Mouse (Mus musculus) small intestine, adult 2 months (tissue): ENCODE data around the gene Washc4. TPM values are rescaled to one million over a fixed set of nuclear protein-coding genes. Genes with fewer than 3 reads are reported as not detected.

Source experiments
- H3K27ac ChIP-seq: fragments of 200-500 bp; 2 replicates; pipeline ENCODE4 v1.5.1; 2012; ENCODE audit warnings: low read depth, low read length, control low read depth, inconsistent platforms; ENCODE audit not compliant: insufficient read depth
- H3K27me3 ChIP-seq: fragments of 200-500 bp; 2 replicates; pipeline ENCODE4 v1.6.1; 2012; ENCODE audit warnings: mild to moderate bottlenecking, moderate library complexity, low read length, inconsistent platforms; ENCODE audit not compliant: control insufficient read depth, insufficient read depth
- H3K36me3 ChIP-seq: fragments of 200-500 bp; 2 replicates; pipeline ENCODE4 v1.6.1; 2012; ENCODE audit warnings: mild to moderate bottlenecking, low read length, control low read depth, inconsistent platforms; ENCODE audit not compliant: control insufficient read depth, insufficient read depth
- H3K4me1 ChIP-seq: fragments of 200-500 bp; 2 replicates; pipeline ENCODE4 v1.6.1; 2012; ENCODE audit warnings: low read length, inconsistent platforms, mixed read lengths; ENCODE audit not compliant: control insufficient read depth, insufficient read depth, insufficient read length
- H3K4me3 ChIP-seq: fragments of 200-500 bp; 2 replicates; pipeline ENCODE4 v1.5.1; 2012; ENCODE audit warnings: low read depth, mild to moderate bottlenecking, control low read depth, inconsistent platforms, low read length, moderate library complexity
- CTCF ChIP-seq: fragments of 200-500 bp; IDR thresholded peaks from 2 replicates; pipeline ENCODE4 v1.5.1; 2012; ENCODE audit warnings: low read depth, mild to moderate bottlenecking, control low read depth, inconsistent platforms, low read length, moderate library complexity, mixed read lengths; ENCODE audit not compliant: insufficient replicate concordance, insufficient read length; ENCODE audit errors: extremely low read depth
- POLR2A ChIP-seq: fragments of 200-500 bp; IDR thresholded peaks from 2 replicates; pipeline ENCODE4 v1.6.1; 2012; ENCODE audit warnings: low read depth, mild to moderate bottlenecking, control low read depth, inconsistent platforms, low read length, moderate library complexity
- WGBS: fragments of 180-500 bp; shearing (Covaris S2); methylation state at CpG from one replicate; pipeline ENCODE4 v1.1.7; 2018; 5-methylcytosine and 5-hydroxymethylcytosine counted together
- polyA plus RNA-seq: library from polyadenylated mRNA; depleted of rRNA; stranded (reverse); fragments of >200 nt; gene quantifications from 2 replicates; pipeline ENCODE4 v1.2.3, GENCODE M21; 2012

The Washc4 gene
- polyA plus RNA-seq, 1 experiment = 0.57 TPM

- H3K27ac ChIP-seq = peak overlapping the region; percentile 65
- TF ChIP-seq POLR2A = no peak
- no peak for TF ChIP-seq CTCF
- WGBS = under 1% methylated on average over 41 of the region's 41 CpGs
- no peaks in the 10 kb centered on the region for H3K4me1 ChIP-seq
- no peaks in the 10 kb centered on the region for H3K27me3 ChIP-seq
- peaks cover 4% of the 10 kb centered on the region; the same call in 1 of the 2 replicates for H3K36me3 ChIP-seq
- H3K4me3 ChIP-seq = peak overlapping the region; percentile 95
These were observed 539 bp downstream of the Washc4 start for GRCm38 (mm10) chr10:83544103-83544479.

GRCm38 (mm10) chr10:83545341-83545740 is 1.8 kb downstream of the Washc4 start:
- TF ChIP-seq CTCF = no peak
- no peak for TF ChIP-seq POLR2A
- Histone ChIP-seq H3K27ac (no peak overlapping the region), H3K4me1 (no peaks in the 10 kb centered on the region), H3K27me3 (no peaks in the 10 kb centered on the region), H3K36me3 (peaks cover 12% of the 10 kb centered on the region), H3K4me3 (no peak overlapping the region)
- 52% methylated on average over 3 of the region's 3 CpGs for WGBS

DNA sequence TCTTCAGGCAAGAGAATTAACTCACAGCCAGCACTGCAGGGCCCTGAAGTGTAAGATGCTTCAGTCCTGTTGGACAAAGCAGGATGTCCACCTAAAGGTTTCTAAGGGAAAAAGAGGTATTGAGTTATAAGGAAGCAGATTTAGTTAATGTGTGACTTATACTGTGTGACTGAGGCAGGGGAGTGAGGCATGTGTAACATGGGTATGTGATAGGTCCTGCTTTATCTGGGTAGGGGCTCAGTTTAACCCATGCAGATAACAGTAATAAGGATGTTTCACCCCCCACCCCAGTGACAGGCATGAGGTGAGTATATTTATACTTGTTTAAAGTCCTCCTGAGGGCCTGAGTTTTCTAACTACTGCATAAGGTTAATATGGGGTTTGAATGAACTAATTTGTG is 19.5 kb downstream of the Washc4 start:
- TF ChIP-seq POLR2A = no peak
- TF ChIP-seq CTCF = no peak
- H3K27ac ChIP-seq = no peak overlapping the region
- no peaks in the 10 kb centered on the region for H3K27me3 ChIP-seq
- H3K4me3 ChIP-seq = no peak overlapping the region
- peaks cover 50% of the 10 kb centered on the region for H3K36me3 ChIP-seq
- H3K4me1 ChIP-seq = no peaks in the 10 kb centered on the region

- Histone ChIP-seq H3K36me3 (peaks cover 40% of the 10 kb centered on the region), H3K27me3 (no peaks in the 10 kb centered on the region), H3K4me1 (no peaks in the 10 kb centered on the region), H3K4me3 (no peak overlapping the region), H3K27ac (no peak overlapping the region)
- WGBS = 94% methylated on average over 7 of the region's 7 CpGs
- TF ChIP-seq CTCF (no peak), POLR2A (no peak)
These were observed 22.2 kb downstream of the Washc4 start for GRCm38 (mm10) chr10:83565449-83566441.

DNA sequence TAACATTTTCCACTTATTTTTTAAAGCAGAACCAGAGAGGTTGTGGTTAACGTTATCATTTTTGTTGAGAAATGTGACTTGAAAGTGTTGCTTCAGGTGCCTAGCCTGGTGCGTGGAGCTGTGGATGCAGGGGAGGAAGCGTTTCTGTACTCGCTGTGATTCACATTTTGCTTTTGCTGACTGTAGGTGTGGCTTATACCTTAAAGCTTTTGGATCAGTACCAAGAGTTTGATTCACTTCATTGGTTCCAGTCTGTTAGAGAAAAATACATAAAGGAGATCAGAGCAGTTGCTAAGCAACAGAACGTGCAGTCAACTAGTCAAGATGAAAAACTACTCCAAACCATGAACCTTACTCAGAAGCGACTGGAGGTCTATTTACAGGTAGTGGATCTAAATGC is 47.2 kb downstream of the Washc4 start:
- WGBS = 78% methylated on average over 6 of the region's 6 CpGs
- H3K4me3 ChIP-seq = no peak overlapping the region
- H3K27ac ChIP-seq = no peak overlapping the region
- H3K4me1 ChIP-seq = no peaks in the 10 kb centered on the region
- peaks cover 59% of the 10 kb centered on the region for H3K36me3 ChIP-seq
- H3K27me3 ChIP-seq = no peaks in the 10 kb centered on the region
- TF ChIP-seq CTCF (no peak), POLR2A (no peak)

DNA sequence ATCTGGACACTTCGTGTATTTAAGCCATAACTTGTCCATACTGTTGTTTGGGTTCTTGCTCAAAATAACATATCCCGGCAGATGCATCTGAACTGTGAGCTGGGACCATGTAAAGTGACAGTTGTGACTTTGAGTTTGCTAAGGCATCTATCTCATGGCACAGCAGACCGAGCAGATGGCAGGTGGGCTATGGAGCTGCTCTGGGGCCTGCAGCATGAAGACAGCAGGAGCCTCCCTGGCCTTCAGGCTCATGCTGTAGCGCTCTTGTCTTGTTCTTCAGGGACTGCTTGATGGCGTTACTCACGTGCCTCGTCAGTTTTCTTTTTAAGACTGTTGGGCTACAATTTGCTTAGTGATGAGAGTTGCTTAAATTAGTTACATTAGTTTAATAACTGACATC is 49.1 kb downstream of the Washc4 start:
- TF ChIP-seq CTCF (no peak), POLR2A (no peak)
- Histone ChIP-seq H3K27me3 (no peaks in the 10 kb centered on the region), H3K27ac (no peak overlapping the region), H3K36me3 (peaks cover 48% of the 10 kb centered on the region), H3K4me1 (no peaks in the 10 kb centered on the region), H3K4me3 (no peak overlapping the region)
- 89% methylated on average over 7 of the region's 7 CpGs for WGBS

- Histone ChIP-seq H3K4me3 (no peak overlapping the region), H3K36me3 (peaks cover 49% of the 10 kb centered on the region), H3K27ac (no peak overlapping the region), H3K4me1 (no peaks in the 10 kb centered on the region), H3K27me3 (no peaks in the 10 kb centered on the region)
- 90% methylated on average over 5 of the region's 5 CpGs for WGBS
- TF ChIP-seq CTCF = no peak
- no peak for TF ChIP-seq POLR2A
These were observed 51.0 kb downstream of the Washc4 start for GRCm38 (mm10) chr10:83594526-83594925.
